Mouse (Mus musculus) G1E (cell line): ENCODE measurements at regions not wholly inside any gene's neighbourhood (a gene's known extent, or its start where the extent isn't known, plus 50 kb on each side); places are given as distances from the start of the nearest gene placed in this dataset.

Experiments used
- ATAC-seq: 2 replicates; pipeline ENCODE4 v1.8.0; 2016; ENCODE audit warnings: mild to moderate bottlenecking; ENCODE audit not compliant: insufficient number of reproducible peaks, poor library complexity, low FRiP score, severe bottlenecking; ENCODE audit errors: extremely low read depth
- DNase-seq: peaks from one replicate; pipeline ENCODE4 v3.0.0; 2012; ENCODE audit warnings: low spot score
- H3K27me3 ChIP-seq: 2 replicates; pipeline ENCODE4 v1.6.1; 2012; ENCODE audit warnings: mild to moderate bottlenecking, low read length, inconsistent platforms; ENCODE audit not compliant: insufficient read depth
- H3K36me3 ChIP-seq: replicated peaks from 2 replicates; pipeline ENCODE3; 2012; ENCODE audit warnings: mild to moderate bottlenecking, inconsistent platforms
- H3K4me1 ChIP-seq: 2 replicates; pipeline ENCODE4 v1.6.1; 2012; ENCODE audit warnings: low read depth, low read length, inconsistent platforms, mixed read lengths; ENCODE audit not compliant: insufficient read depth
- H3K4me3 ChIP-seq: 2 replicates; pipeline ENCODE4 v1.5.1; 2012; ENCODE audit warnings: low read depth, mild to moderate bottlenecking, inconsistent platforms, low read length, moderate library complexity, mixed read lengths
- H3K9me3 ChIP-seq: replicated peaks from 2 replicates; pipeline ENCODE4 v1.6.1; 2012; ENCODE audit warnings: inconsistent platforms
- CTCF ChIP-seq: IDR thresholded peaks from 2 replicates; pipeline ENCODE4 v1.5.1; 2012; ENCODE audit warnings: low read depth, low read length, inconsistent platforms, mixed read lengths
- GATA1 ChIP-seq: IDR thresholded peaks from 2 replicates; pipeline ENCODE4 v1.6.1; 2012; ENCODE audit warnings: borderline replicate concordance, low read length, inconsistent platforms, mixed read lengths
- GATA2 ChIP-seq: IDR thresholded peaks from 2 replicates; pipeline ENCODE4 v1.6.1; 2012; ENCODE audit warnings: low read depth, low read length, inconsistent platforms, borderline replicate concordance
- POLR2AphosphoS5 ChIP-seq: IDR thresholded peaks from 2 replicates; pipeline ENCODE4 v1.6.1; 2012; ENCODE audit warnings: low read depth, low read length, inconsistent platforms; ENCODE audit not compliant: insufficient replicate concordance
- TAL1 ChIP-seq: conservative IDR thresholded peaks from 2 replicates; pipeline ENCODE4 v1.6.1; 2012; ENCODE audit warnings: low read depth, low read length, inconsistent platforms, mixed read lengths

DNA sequence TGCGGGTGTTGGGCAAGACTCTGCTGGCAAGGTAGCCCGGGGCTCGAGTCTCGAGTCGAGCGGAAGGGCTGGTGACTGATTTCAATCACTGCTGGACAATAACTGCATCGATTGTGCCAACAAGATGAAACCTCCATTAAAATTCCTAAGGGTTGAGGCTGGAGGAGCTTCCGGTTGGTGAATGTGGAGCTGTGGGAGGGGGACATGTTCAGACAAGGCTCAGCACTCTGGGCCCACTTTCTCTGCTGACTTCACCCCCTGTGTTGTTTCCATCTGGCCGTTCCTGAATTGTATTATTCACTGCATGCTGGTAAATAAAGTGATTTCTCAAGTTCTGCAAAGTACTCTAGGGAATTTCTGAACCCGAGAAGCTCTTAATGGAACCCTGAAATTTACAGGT lies 261.2 kb upstream of the Cxcr4 start:
- DNase-seq: no peak
- ATAC-seq: no peak
- Histone ChIP-seq H3K4me1 (no peaks in the 10 kb centered on the region), H3K36me3 (no peaks in the 10 kb centered on the region), H3K4me3 (no peak overlapping the region), H3K9me3 (peaks cover 4% of the 10 kb centered on the region; the same call in 1 of the 2 replicates), H3K27me3 (0 out of 2 replicates have a peak, but pooled peaks cover 2% of the 10 kb centered on the region)
- no peak for TF ChIP-seq GATA2
- no peak for TF ChIP-seq POLR2AphosphoS5
- no peak for TF ChIP-seq TAL1
- no peak for TF ChIP-seq CTCF
- no peak for TF ChIP-seq GATA1

DNA sequence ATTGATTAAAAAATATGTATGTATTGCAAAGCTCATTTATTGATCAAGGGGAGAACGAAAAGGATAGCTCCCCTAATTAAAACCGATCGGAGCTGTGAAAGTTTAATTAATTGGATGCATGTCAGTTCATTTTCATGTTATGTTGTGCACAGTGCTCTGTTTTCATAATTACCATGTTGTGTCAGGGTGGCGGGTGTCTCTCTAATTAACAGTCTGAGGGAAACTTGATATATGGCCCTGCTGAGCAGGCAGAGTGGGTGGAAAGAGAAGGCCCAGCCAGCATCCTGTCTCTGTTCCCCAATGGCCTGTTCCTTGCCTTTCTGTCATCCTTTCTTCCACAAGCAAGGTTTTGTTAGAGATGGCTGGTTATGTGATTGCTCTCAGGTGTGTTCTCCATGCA lies 245.3 kb upstream of the Cxcr4 start:
- DNase-seq: no peak
- no peak for TF ChIP-seq POLR2AphosphoS5
- no peak for TF ChIP-seq GATA2
- no peak for TF ChIP-seq GATA1
- no peak for TF ChIP-seq CTCF
- no peak for TF ChIP-seq TAL1
- peaks cover 9% of the 10 kb centered on the region; the same call in 1 of the 2 replicates for H3K27me3 ChIP-seq
- ATAC-seq: no peak
- peaks cover 8% of the 10 kb centered on the region for H3K9me3 ChIP-seq
- no peaks in the 10 kb centered on the region for H3K36me3 ChIP-seq
- no peak overlapping the region for H3K4me3 ChIP-seq
- no peaks in the 10 kb centered on the region for H3K4me1 ChIP-seq

DNA sequence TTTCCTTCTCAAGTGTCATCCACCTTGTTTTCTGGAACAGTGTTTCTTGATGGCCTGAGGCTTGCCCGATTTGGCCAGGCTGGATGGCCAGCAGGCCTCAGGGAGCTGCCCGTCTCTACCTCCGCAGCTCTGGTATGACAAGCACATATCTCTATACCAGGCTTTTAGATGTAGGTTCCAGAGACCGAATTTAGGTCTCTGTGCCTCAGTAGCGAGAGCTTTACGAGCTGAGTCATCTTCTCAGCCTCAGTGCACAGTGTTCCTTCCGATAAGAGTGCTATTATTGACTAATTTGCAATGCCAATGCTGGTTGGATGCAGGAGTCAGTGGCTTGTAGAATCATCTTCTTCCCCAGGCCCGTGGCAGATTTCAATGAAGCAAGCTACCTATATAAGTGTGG lies 243.4 kb upstream of the Cxcr4 start:
- ATAC-seq (no peak), DNase-seq (no peak)
- no peak for TF ChIP-seq POLR2AphosphoS5
- no peak for TF ChIP-seq TAL1
- no peak for TF ChIP-seq GATA1
- TF ChIP-seq GATA2: no peak
- TF ChIP-seq CTCF: no peak
- H3K4me3 ChIP-seq: no peak overlapping the region
- H3K27me3 ChIP-seq: peaks cover 9% of the 10 kb centered on the region; the same call in 1 of the 2 replicates
- H3K4me1 ChIP-seq: no peaks in the 10 kb centered on the region
- H3K36me3 ChIP-seq: no peaks in the 10 kb centered on the region
- peaks cover 16% of the 10 kb centered on the region for H3K9me3 ChIP-seq

DNA sequence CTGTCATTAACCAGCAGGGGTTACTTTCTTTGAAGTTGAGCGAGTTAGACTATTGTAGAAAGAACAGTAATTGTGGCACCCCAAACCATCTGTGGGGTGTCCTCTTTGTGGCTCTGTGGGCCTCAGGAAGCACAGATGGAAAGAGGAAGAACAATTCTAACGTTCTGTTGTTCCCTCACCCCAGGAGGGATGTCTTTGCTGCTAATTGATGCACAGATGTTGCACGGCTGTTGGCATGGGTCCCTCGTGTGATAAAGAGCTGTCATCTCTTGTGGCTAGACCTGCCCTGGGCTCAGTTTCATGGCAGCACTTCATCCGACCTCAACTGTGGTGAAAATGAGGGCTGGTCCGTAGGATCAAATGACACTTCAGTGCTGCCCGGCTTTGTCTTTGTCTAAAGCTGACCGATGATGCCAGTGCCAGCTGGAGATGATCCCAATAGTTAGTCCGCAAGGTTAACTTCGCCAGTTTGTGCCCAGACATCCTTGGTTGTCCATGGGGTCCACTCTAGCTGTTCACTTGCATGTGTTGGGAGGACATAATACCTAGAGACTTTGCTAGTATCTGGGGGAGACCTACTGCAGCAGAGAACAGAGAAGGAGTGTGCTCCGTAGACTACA lies 241.1 kb upstream of the Cxcr4 start:
- no peak for TF ChIP-seq GATA1
- TF ChIP-seq POLR2AphosphoS5: no peak
- TF ChIP-seq CTCF: no peak; the same call in 1 of the 2 replicates
- TF ChIP-seq TAL1: no peak
- no peak for TF ChIP-seq GATA2
- no peaks in the 10 kb centered on the region for H3K4me1 ChIP-seq
- no peak for DNase-seq
- no peak for ATAC-seq
- H3K9me3 ChIP-seq: peaks cover 24% of the 10 kb centered on the region
- H3K4me3 ChIP-seq: no peak overlapping the region
- H3K27me3 ChIP-seq: peaks cover 9% of the 10 kb centered on the region; the same call in 1 of the 2 replicates
- H3K36me3 ChIP-seq: no peaks in the 10 kb centered on the region

DNA sequence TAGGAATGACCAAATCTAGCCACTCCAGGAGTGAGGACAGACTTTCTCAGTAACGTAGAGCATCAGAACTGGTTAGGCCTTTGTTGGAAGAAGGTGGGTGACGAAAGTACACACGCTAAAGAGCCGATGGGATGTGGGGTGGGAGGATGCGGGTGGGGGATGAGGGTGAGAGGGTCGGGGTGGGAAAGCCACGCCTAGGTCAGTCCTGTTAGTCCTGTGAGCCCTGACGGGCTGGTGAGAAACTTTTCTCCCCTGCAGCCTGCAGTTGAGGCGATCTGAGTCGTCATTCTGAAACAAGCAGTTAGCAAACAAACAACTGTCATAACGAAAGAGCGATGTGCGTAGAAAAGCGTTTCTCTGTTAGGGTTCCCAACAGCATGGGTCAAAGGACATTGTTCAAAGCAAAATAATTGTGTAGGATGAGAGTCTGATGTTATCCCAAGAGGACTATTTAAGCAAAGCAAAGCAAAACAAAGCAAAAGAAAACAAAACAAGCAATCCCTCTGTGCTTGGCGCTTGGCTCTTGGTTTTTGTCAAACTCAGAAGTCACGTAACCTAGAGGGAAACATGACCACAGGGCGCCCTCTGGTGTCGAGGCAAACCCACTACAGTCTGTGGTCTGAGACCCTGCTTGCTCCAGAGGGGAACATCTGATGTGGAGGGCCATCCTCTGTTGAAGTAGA lies 240.2 kb upstream of the Cxcr4 start:
- H3K36me3 ChIP-seq: no peaks in the 10 kb centered on the region
- no peak overlapping the region for H3K4me3 ChIP-seq
- ATAC-seq: peak; percentile 55; the same call in 1 of the 2 replicates
- DNase-seq: peak; percentile 67
- peaks cover 9% of the 10 kb centered on the region; the same call in 1 of the 2 replicates for H3K27me3 ChIP-seq
- TF ChIP-seq CTCF (peak; percentile 67), TAL1 (no peak), GATA1 (no peak), POLR2AphosphoS5 (no peak)
- H3K4me1 ChIP-seq: no peaks in the 10 kb centered on the region
- H3K9me3 ChIP-seq: peaks cover 29% of the 10 kb centered on the region

DNA sequence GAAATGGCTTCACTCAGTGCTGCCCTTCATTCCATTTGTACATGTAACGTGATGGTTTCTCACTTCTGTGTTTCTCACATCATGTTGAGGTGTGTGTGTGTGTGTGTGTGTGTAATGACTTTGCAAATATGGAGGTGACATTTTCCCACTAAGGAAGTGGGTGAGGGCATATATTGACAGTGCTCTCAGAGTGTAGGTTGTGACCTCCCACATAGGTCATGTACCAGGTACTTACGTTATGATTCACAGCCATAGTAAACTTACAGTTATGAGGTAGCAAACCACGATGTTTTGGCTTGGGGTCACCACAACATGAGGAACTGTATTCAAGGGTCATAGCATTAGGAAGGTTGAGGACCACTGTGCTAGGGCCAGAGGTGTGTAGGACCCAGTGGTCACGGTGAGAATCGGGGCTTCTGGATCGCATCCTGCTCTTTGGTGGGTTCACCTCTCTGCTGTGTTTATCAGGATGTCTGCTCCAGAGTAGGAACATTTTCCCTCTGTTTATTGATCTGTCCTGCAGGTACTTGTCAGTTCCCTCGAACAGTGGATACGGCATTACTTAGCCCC lies 238.7 kb upstream of the Cxcr4 start:
- Histone ChIP-seq H3K27me3 (peaks cover 3% of the 10 kb centered on the region; the same call in 1 of the 2 replicates), H3K4me1 (no peaks in the 10 kb centered on the region), H3K36me3 (no peaks in the 10 kb centered on the region), H3K4me3 (no peak overlapping the region), H3K9me3 (peaks cover 25% of the 10 kb centered on the region)
- ATAC-seq: no peak
- DNase-seq: no peak
- TF ChIP-seq POLR2AphosphoS5 (no peak), CTCF (no peak), GATA1 (no peak), TAL1 (no peak), GATA2 (no peak)

DNA sequence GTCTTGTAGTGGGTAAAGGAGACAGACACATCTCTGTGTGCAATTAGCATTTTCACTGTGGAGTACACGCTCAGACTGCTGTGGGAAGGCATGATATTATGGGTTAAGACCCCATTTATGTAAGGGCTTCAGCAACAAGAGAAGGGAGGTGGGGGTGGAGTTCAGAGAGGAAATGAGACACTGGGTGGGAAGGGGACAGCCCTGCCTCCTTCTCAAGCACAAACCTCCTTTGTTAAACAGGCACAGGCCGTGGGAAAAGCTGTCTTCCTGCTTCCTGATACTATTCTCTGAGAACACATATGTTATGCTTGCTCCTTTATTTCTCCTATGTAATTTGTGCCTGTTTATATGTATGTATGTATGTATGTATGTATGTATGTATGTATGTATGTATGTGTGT lies 237.4 kb upstream of the Cxcr4 start:
- peaks cover 28% of the 10 kb centered on the region for H3K9me3 ChIP-seq
- H3K27me3 ChIP-seq: no peaks in the 10 kb centered on the region
- H3K36me3 ChIP-seq: no peaks in the 10 kb centered on the region
- no peaks in the 10 kb centered on the region for H3K4me1 ChIP-seq
- DNase-seq: no peak
- ATAC-seq: no peak
- H3K4me3 ChIP-seq: no peak overlapping the region
- TF ChIP-seq POLR2AphosphoS5 (no peak), GATA2 (no peak), CTCF (no peak), GATA1 (no peak), TAL1 (no peak)
